Mouse (Mus musculus): Measurements from ENCODE around the gene Fosb.

Gene Fosb

DNA sequence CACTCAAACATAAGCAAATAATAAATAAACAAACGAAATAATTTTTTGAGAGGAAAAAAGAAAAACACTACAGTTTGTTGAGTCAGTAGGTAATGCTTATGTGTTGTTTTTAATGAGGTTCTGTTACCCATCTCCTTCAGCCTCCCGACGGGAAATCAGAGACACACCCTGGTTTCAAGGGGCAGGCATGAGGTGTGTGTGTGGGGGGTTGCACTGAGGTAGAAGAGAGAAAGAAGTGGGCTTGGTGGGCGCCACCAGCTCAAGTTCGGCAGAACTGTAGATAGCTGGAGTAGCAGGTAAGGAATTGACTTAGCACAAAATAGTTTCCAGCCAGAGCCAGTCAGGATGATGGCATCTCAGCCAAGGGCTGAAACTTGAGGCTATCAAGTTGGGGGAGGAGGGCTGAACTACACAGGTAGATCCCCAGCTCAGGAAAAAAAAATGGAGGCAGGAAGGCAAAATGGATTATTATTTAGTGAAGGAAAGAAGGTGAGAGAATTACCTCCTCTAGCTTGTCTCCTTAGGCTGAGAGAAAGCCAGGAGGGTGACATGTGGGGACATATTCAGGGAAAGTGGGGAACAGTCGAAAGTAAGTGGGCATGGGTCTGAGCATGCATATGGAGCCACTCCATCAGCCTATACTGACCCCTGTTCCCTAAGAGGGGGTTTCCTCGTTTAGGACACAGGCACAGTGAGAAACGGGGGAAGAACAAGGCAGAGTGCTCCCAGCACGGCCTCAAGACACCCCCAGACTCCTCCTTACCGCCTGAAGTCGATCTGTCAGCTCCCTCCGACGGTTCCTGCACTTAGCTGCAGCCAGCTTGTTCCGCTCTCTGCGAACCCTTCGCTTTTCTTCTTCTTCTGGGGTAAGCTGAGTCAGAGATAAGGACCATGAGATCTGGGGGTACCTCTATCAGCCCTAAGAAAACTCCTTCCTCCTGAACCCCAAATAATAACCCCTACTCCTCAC, 3.8 kb downstream of the Fosb start:
- no peak for DNase-seq

DNA sequence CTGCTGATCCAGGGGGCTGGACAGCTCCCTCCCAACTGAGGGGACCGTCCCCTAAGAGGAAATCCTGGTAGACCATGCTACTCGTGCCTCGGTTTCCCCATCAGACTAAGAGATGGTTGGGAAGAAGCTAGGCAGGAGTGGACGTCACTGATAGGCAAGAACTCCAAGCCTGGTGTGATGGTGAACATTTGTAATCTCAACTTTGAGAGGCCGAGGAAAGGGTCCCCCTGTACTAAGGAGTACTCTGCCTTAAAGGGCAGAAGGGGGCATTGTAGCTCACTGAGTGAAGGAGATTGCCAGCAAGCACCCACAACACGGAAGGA, 4.5 kb downstream of the Fosb start:
- DNase-seq, result no peak

DNA sequence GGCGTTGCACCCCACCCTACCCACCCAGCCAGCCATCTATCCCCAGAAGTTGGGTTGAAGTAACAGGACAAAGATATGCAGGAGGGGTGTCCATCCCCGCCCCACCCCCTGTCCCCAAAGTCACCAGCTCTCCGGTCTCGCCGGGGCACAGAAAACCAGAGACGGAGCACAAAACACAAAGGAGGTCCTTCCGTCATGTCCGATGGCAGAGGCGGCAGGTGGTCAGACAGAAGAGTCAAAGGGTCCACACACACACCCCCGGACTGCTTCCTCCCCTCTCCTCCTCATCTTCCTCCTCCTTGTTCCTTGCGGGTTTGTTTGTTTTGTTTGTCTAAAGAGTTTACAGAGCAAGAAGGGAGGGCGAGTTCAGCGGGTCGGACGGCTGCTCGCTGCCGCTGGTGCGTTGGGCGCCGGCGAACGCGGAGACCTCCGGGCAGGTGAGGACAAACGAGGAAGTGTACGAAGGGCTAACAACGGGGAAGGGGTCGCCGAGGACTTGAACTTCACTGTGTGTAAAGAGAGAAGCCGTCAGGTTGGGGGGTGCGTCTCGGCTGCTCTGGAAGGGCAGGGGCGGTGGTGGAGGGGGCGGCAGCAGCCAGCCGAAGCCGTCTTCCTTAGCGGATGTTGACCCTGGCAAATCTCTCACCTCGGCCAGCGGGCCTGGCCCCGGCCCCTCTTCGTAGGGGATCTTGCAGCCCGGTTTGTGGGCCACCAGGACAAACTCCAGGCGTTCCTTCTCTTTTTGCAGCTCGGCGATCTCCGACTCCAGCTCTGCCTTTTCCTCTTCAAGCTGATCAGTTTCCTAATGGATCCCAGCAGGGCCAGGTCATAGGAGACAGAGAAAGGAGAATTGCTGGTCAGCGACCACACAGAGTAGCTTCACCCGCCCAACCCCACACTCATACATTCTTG, 5.1 kb downstream of the Fosb start:
- no peak for DNase-seq

DNA sequence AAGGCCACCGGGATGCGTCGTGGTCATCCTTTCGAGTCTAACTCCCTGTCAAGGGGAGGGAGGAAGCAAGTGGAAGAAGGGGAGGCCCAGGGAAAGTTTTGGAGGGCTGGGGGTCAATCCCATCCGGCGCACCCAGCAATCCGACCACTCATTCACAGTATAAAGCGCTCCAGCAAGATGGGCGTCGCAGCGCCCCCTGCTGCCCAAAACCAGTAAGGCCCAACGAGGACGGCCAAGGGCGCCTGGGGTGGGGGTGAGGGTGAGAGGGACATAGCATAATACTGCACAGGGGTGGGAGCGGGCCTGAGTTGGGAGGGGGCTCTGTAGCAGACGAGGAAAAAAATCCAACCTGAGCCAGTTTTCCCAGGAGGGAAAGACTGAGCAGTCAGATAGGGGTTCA, 6.1 kb downstream of the Fosb start:
- DNase-seq, result peak; percentile 79 to 81

DNA sequence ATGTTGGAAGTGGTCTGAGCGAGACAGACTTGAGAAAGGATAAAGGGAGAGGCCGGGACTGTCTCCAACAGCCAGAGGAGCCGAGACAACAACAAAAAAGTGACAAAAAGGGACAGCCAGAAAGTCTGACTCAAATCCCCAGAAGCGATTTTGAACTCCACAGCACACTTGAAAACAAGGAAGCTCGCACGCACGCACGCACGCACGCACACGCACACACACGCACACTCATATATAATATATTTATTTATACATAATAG, 6.9 kb downstream of the Fosb start:
- no peak for DNase-seq

DNA sequence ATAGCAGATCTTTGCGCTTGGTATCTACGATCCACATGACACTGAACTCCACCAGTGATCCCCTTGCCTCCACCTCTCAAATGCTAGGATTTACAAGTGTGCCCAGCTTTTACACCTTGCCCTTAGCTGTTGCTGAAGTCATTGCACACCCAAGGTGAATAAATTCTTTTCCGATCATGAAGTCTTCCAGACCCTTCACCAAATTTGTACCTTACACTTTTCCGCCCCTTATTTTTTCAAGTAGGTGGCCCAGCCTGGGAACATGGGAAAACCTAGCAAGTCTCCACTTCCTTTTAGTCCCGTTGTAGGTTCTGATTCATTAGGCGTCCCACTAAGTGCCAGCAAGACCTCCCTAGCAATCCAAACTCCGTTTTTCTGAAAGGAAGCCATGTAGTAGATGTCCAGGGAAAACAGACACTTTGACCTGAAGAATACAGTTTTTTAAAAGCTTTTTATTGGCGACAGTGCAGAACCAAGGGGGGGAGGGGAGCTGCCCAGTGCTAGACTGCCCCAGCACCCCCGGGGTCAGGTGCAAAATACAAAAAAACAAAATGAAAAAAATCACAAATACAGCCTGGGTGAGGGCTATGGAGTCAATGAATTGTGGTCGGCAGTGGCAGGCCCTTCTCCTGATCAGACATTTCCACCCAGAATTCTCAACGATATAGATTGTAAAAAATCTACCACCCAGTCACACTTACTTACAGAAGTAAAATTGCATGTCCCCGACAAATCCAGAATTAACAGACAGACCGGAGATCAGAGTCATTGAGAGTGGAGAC, 7.4 kb downstream of the Fosb start:
- no peak for DNase-seq

DNA sequence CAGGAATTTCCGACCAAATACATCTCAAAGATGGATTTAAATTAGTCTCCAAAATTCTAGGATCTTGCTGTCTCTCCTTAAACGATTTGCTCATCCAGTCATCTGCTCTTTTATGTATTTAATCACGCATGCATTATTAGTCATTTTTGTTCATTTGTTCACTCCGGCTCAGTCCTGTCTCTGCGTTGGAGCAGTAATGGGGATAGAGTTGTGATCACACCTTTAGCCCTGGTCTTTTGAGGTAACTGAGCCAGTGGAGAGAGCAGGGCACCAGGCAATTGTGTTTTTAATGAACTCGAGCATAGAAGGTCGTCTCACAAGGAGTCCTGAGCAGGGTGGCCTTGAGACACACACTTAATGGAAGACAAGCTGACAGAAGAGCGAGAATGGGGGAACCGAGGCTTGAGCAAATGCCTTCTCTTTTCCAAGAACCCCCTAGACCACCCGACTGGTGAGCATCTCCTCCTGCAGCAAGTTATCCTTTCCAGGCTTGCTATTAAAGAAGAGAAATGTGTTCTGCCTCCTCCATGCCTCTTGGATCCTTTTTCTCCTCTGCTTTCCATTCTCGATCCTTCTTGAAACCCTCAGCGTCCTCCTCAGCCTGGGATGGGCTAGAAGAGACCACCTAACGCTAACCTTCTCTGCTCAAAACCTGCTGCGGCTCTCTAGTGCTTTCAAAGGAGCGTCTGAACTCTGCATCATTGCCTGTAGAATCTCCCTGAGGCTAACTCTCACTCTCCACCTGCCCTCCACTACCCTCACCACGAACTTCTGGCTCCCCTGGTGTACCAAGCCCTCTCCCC, 8.2 kb downstream of the Fosb start:
- no peak for DNase-seq

DNA sequence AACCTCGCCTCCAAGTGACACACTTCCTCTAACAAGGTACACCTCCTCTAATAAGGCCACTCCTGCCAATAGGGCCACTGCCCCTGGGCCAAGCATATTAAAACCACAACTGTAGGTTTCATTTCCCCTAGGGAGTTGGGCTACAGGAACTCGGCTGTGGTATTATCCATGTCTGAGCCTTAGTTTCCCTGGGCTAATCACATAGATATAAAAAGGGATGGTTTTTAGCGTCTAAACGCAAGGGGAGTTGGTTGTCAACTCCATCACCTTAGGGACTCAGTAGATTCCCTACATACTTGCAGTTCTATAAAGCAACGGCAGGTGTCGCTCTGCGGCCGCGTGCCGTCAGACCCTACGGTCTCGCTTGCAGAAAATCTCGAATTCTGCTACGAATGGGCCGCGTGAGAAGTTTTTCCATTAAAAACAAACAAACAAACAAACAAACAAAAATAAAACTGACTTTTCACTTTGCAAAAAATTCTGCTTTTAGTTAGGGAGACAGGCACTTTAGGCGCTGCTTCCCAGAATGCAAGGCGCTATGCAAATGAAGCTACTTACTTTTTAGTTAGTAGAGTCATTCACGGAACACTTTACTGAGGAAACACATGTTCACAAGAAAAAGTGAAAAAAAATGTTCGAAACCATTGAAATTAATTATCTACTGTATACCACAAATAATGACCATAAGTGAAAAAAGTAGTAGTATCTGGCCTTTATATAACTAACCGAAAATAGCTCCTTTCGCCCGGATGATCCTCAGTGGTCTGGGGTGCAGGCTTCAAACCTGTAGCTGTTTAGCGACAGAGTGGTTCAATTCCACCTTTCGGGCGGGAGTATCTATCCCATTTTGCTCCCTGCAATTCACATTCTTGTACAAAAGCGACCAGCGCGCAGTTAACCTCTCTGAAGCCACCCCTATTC, 9.1 kb downstream of the Fosb start:
- DNase-seq, result peak; percentile 86 to 89

DNA sequence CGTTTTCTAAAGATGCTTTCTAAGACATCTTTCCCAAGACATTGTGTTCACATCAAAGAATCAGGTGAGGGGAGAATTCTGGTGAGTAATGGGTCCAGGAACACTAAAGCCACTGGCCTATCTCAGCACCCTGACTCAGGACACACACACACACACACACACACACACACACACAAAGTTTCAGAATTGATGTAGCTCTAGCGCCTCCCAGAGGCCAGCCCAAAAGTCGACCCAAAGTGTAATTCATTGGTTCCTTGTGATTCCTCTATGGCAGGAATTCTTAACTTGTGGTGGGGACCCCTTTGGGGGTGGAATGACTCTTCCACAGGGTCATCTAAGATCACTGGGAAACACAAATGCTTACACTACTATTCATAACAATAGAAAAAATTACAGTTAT, 10.7 kb downstream of the Fosb start:
- peak; percentile 61 to 62 for DNase-seq

DNA sequence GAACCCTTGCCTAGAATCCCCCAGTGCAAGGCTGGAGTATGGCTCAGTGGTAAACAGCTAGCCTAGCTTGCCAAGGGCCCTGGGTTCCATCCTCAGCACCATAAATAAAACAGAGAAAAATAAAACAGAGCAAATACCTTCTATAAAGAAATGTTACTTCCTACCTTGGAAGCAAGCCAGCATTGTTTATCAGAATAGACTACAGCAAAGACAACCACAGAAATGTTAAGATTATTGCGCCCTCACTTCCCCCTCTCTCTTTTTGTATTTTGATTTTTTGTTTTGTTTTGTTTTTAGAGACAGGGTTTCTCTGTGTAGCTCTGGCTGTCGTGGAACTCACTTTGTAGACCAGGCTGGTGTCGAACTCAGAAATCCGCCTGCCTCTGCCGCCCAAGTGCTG, 12.1 kb downstream of the Fosb start:
- no peak for DNase-seq

DNA sequence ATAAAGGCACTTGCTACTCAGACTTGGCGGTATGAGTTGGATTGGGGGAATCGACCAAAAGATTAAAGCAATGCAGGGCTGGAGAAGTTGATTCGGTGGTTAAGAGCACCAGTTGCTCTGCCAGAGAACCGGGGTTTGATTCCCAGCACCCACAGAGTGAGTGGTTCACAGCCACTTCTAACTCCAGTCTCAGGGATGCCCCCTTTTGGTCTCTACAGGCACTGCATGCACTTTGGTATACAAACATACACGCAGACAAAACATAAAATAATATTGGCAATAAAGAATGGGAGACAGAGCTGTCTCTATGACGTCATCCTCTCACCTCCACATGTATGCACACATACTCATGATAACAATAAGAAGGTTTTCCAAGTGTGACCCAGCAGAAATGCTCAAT, 12.8 kb downstream of the Fosb start:
- peak in 1 of 2 experiments; percentile 36 for DNase-seq

DNA sequence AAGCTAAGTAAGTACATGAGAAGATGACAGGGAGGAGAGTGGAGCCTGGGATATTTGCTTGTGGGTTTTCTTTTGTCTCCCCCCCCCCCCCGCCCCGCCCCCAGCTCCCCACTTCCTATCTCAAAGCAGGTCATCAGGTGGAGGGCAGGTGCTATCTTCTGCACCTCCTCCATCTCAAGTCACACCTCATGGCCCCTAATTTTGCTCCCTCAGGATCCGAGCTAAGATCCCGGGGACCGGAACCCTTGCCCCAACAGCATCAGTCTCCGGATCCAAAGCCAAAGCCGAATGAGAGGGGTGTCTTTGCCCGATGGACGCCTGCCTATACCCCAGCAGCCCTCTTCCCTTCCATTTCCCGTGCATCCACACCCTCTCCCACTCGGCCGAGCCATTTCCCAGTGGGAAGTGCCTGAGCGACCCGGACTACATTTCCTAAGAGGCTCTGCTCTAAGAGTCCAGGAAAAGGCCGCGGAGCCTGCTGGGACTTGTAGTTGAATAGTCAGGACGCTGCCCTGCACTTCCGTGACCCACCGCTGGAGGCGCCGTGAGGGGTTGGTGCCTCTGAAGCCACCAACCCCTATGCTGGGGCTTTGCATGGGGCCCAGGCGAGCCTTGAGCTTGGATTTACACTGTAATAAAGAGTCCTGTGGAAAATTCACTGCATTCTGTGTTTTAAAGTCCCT, 14.2 kb downstream of the Fosb start:
- peak; percentile 97 to 99 for DNase-seq

DNA sequence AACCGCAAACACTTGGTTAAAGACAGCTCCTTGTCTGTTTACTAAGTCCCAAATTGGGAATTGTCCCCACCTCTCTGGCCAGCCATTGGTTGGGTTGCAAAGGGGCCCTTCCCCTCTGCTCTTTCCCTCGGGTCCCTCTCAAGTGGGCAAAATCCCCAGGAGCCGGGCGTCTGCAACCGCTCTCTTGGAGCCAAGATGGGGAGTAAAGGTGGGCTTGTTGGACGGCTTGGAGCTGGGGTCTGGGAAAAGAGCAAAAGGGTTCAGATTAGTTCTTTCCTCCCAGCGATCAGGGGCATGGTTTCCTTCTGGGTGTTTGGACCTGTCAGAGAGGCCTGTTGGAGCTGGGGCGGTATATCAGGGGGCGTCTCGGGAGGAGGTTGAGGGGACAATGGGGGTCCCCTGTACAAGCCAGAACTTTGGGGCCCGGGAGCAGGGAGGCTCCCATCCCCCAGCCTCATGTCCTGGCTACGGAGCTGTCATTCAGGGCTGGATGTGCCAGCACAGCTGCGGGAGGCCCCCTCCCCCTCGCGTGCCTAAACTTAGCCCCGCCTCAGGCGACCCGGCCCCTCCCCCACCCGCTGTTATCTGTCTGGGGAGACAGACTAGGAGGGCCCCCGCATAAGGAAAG, 18.8 kb downstream of the Fosb start:
- DNase-seq, result peak; percentile 27 to 52

DNA sequence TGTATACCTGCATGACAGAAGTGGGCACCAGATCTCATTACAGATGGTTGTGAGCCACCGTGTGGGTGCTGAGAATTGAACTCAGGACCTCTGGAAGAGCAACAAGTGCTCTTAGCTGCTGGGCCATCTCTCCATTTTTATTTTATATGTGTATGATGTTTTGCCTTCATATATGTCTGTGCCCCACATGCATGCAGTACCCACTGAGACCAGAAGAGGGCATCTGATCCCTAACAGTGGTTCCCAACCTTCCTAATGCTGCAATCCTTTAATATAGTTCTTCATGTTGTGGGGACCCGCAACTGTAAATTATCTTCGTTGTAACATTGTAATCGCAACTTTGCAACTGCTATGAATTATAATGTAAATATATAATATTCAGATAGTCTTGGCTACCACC, 25.1 kb downstream of the Fosb start:
- DNase-seq, result peak in 1 of 2 experiments; percentile 80

DNA sequence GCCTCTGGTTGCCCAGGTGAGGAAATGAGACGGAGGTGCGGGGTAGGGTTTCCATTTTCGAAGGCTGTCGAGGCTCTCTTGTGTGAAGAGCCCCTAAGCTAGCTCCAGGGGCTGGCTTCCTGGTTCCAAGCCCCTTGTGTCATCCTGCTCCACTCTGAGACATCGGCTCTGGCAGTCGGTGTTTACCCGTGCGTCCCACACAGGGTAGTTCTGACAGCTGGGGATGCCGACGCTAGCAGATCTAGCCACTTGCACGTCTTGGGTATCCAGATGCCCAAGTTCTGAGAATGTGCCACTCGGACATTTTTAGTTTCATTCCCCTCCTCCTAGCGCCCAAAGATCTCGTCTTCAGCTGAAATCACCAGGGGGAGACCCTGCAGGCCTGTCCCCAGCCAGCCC, 26.4 kb downstream of the Fosb start:
- DNase-seq, result no peak

DNA sequence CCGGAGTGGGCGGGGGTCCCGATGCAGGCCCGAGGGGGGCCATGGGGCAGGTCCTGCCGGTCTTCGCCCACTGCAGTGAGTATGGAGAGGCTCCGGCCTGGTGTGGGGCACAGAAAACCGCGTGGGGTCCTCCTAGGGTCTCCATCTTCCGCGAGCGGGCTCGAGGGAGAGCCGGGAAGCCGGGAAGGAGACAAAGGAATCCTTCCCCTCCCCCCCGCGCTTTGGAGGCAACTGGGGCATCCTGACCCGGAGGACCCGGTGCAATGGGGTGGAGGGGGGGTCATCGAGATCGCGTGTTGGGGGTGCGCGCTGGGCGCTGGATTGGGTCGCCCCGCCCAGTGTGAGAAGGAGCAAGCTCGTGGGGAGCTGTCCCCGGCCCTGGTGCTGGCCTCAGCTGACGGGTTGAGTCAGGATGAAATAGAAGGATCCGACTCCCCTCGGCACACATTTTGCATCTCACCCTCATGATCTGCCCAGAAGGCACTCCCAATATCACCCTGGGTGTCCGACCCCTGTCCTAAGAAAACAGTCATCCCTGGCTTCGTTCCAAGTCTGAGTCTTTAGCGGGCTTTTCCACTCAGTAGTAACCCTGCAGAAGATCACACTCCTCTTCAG, 27.0 kb downstream of the Fosb start:
- peak; percentile 75 to 81 for DNase-seq

DNA sequence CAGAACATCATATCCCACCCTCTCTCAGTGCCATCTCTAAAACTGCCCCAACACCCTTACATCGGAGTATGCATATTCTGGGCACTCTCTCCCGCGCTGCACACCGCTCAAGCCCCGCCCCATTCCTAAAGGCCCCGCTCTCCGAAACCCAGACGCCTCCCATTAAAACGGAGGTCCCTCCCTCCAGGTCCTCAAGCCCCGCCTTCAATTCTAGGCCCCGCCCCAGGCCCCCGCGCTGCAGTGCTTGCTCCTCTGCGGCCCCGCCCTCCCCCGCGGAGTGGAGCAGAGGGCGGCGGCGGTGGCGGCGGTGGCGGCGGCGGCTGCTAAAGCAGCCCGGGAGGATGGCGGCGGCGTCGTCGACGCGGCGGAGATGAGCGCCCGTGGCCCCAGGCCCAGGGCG, 27.5 kb downstream of the Fosb start, which contains the start of gene Rtn2:
Gene Rtn2, plus strand, starts transcription at position 240 of the 400 bp plus-strand sequence.
- DNase-seq, result peak; percentile 83 to 87

DNA sequence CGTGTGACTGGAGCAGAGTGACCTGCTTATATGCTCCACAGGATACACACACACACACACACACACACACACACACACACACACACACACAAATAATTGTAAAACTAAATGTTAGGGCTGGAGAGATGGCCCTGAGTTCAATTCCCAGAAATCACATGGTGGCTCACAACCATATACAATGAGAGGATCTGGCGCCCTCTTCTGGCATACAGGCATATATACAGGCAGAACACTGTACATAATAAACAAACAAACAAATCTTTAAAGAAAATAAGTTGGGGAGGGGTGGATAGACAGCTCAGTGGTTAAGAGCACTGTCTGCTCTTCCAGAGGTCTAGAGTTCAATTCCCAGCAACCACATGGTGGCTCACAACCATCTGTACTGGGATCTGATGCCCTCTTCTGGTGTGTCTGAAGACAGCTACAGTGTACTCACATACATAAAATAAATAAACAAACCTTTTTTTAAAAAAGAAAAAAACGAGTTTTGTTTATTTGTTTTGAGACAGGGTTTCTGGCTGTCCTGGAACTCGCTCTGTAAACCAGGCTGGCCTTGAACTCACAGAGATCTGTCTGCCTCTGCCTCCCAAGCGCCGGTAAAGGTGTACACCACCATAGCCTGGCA, 28.1 kb downstream of the Fosb start:
- DNase-seq, result peak in 1 of 2 experiments; percentile 75

DNA sequence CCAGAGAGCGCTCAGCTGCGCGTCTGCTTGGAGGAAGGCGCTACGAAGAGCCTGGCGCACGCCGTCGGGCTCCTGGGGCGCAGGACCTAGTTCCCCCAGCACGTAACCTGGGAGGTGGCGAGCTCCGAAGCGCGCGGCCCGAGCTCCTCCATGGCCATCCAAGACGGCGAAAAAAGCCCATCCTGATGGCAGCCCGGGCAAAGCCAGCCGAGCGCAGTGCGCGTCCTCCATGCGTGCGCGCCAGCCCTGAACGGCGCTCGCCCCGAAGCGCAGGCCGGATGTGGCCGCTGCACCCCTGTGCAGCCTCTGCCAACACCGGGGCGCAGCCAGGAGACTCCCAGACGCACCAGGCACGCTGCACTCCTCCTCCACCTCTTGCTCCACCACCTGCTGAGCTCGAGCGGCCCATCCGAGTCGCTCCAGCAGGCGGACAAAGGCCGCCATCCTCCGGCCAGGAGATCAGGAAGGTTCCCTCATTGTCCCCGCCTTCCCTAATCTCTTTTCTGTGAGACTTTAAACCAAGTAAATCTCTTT, 30.2 kb downstream of the Fosb start, which contains the start of gene Ppm1n:
Gene Ppm1n, minus strand, starts transcription at position 484 of the 534 bp plus-strand sequence.
- DNase-seq, result no peak

Data from kidney, postnatal 25 days (tissue).